Comparison of ENCODE assay signal across 8 mouse cellular contexts in the genomic region with DNA sequence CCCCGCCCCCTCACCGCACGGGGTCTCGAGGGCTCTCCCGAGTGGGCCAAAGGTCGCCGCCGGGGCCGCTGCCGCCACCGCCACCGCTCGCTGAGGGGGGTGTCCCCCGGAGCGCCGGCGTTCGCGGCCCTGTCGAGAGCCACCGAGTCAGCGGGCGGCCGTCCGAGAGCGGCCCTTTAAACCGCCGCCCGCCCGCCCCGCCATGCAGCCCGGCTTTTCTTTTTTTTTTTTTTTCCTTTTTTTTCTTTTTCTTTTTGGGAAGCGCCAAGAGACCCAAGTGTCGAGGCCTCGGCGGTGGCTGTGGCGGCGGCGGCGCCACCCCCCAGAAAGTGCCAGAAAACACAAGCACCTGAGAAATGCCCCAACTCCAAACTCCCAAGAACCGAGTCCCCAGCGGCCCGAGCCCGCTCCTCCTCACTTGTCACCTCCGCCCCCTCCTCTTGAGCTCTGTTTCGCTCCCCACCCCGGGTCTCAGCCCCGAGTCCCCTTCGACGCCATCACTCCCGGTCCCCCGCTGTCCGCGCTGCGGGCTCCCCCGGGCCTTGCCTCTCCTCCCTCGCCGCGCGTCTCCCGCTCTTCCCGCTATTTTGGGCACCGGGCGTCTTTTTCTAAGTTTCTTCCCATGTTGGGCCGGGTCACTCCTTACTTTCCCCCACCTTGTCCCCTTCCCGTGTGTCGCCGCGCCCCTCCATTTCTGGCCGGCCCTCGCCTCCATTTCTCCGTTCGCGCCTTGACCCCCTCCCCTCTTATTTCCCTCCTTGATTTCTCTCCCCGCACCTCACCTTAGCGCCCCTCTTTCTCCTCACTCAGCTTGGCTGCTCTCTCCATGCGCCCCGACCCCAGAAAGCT. TPM values are rescaled to one million over a fixed set of nuclear protein-coding genes. Genes with fewer than 3 reads are reported as not detected.
DNase-seq lines count a peak whose midpoint lies in the region; ATAC-seq and TF ChIP-seq lines count a peak whose summit lies in the region.

No protein-coding gene starts in this region.

- peak overlapping the region; percentile 76 for H3K4me2 ChIP-seq in liver, embryonic 13.5 days
- H3K4me2 ChIP-seq in neural tube, embryonic 14.5 days (ENCODE audit: low read depth, low read length) = peak overlapping the region; percentile 62

- intact Hi-C loops in heart, postnatal 14 days (cut with DNase I) = loop anchor here (2.0 to 5.0 kb wide), 4 partner anchors 63 to 123 kb away; a partner anchor contains a TSS

- peak overlapping the region; percentile 92 for H3K4me3 ChIP-seq in liver, adult 2 months (ENCODE audit: insufficient read depth, low read depth, low read length)
- H3K4me3 ChIP-seq in liver, embryonic 13.5 days (replicated peaks) = peak overlapping the region; percentile 57
- peak overlapping the region; percentile 44 for H3K4me3 ChIP-seq in neural tube, embryonic 14.5 days (ENCODE audit: low read depth, low read length)

- 2% methylated on average over 57 of the region's 78 CpGs for WGBS in liver, adult 2 months
- WGBS in liver, embryonic 13.5 days (ENCODE audit: insufficient replicate concordance) = 18% methylated on average over 74 of the region's 78 CpGs
- WGBS in neural tube, embryonic 14.5 days = 18% methylated on average over 59 of the region's 78 CpGs

- peaks cover 9% of the 10 kb centered on the region for H3K79me2 ChIP-seq in liver, adult 2 months (ENCODE audit: control insufficient read depth, insufficient read depth, low read length)

- no peak for TF ChIP-seq POLR2A in liver, adult 2 months (IDR thresholded peaks at IDR 0.05; ENCODE audit: extremely low read depth, insufficient read depth, low read length)

- H3K9ac ChIP-seq in liver, adult 2 months (ENCODE audit: low read depth, low read length) = peak overlapping the region; percentile 97
- peak overlapping the region; percentile 54 for H3K9ac ChIP-seq in liver, embryonic 13.5 days
- peak overlapping the region; percentile 39; the same call in 1 of the 2 replicates for H3K9ac ChIP-seq in neural tube, embryonic 14.5 days (replicated peaks; ENCODE audit: low read depth, low read length)

- peak overlapping the region; percentile 92 for H3K27ac ChIP-seq in liver, adult 2 months (replicated peaks; ENCODE audit: insufficient read depth, low read depth, low read length)
- H3K27ac ChIP-seq in liver, embryonic 13.5 days = no peak overlapping the region
- no peak overlapping the region for H3K27ac ChIP-seq in neural tube, embryonic 14.5 days (ENCODE audit: low read depth, low read length)

- no peaks in the 10 kb centered on the region for H3K9me3 ChIP-seq in liver, embryonic 13.5 days (replicated peaks)
- no peaks in the 10 kb centered on the region for H3K9me3 ChIP-seq in neural tube, embryonic 14.5 days (ENCODE audit: control insufficient read depth, low read length)

- H3K4me1 ChIP-seq in liver, adult 2 months (ENCODE audit: control insufficient read depth, insufficient read depth, low read length) = peaks cover 4% of the 10 kb centered on the region; the same call in 1 of the 2 replicates
- H3K4me1 ChIP-seq in liver, embryonic 13.5 days (replicated peaks) = peaks cover 6% of the 10 kb centered on the region; the same call in 1 of the 2 replicates
- H3K4me1 ChIP-seq in neural tube, embryonic 14.5 days (ENCODE audit: control insufficient read depth, insufficient read depth, low read length) = no peaks in the 10 kb centered on the region

- TF ChIP-seq CTCF in liver, adult 2 months (IDR thresholded peaks at IDR 0.05; ENCODE audit: low read depth, low read length) = no peak

- H3K27me3 ChIP-seq in liver, adult 2 months (ENCODE audit: control insufficient read depth, insufficient read depth, low read length) = no peaks in the 10 kb centered on the region
- H3K27me3 ChIP-seq in liver, embryonic 13.5 days = peaks cover 52% of the 10 kb centered on the region
- H3K27me3 ChIP-seq in neural tube, embryonic 14.5 days (ENCODE audit: control insufficient read depth, insufficient read depth, low read length) = peaks cover 12% of the 10 kb centered on the region

- DNase-seq in liver, adult 2 months (ENCODE audit: extremely low read depth, low read depth, low spot score) = no peak
- no peak for DNase-seq in liver
- peak; percentile 22 for DNase-seq in cerebellum, adult 9-11 months
- peak; percentile 22 to 27 for DNase-seq in heart, postnatal 14 days
- no peak for DNase-seq in liver, embryonic 13.5 days
- no peak for DNase-seq in left cerebral cortex, adult 18-20 months (ENCODE audit: low spot score in 2 of 2)
- DNase-seq in ovary, postnatal 10 days (ENCODE audit: low spot score) = no peak

- H3K36me3 ChIP-seq in liver, adult 2 months (ENCODE audit: control insufficient read depth, insufficient read depth, low read length) = peaks cover 5% of the 10 kb centered on the region
- no peaks in the 10 kb centered on the region for H3K36me3 ChIP-seq in liver, embryonic 13.5 days
- no peaks in the 10 kb centered on the region for H3K36me3 ChIP-seq in neural tube, embryonic 14.5 days (ENCODE audit: control insufficient read depth, insufficient read depth, low read length)

- peak; percentile 48 for ATAC-seq in liver, embryonic 13.5 days (ENCODE audit: low read depth)
- 0 out of 2 replicates have a peak, but pooled peaks have one; percentile 6 for ATAC-seq in neural tube, embryonic 14.5 days (ENCODE audit: low read depth)

RNA-seq across cellular contexts. Expression of a gene that starts 0.7 kb away (rescaled TPM):
- 158 and 194 TPM in 2 replicates for total RNA-seq in liver, adult 2 months (2014; rRNA removed)
- 56.1 and 103 TPM in 2 replicates for polyA plus RNA-seq in liver, adult 2 months (2012; rRNA removed)
- 100 to 1,000 TPM; 256 to 263 TPM for total RNA-seq in heart, postnatal 14 days (2021)
- polyA plus RNA-seq in liver, embryonic 13.5 days (2015; fragmentation: Nextera tagmentation; extraction: Ambion mirVana) = 10.9 and 13.0 TPM in 2 replicates
- 124 and 132 TPM in 2 replicates for polyA plus RNA-seq in neural tube, embryonic 14.5 days (2014; fragmentation: Nextera tagmentation; extraction: Ambion mirVana)
- total RNA-seq in left cerebral cortex, adult 18-20 months (2021) = 10 to 100 TPM; 78.5 to 97.3 TPM

Comparison
In these comparisons a context has a peak if more than half of its experiments do, and no peak if none do; other contexts are left out.
1. DNase-seq: peak in cerebellum, adult 9-11 months (single experiment) and heart, postnatal 14 days (2 of 2); none in liver, adult 2 months (single experiment), liver (single experiment), liver, embryonic 13.5 days (single experiment), left cerebral cortex, adult 18-20 months (0 of 2) and ovary, postnatal 10 days (single experiment).
2. H3K9ac ChIP-seq: peak in every context shown above with its lines; median percentile 97 in liver, adult 2 months; 54 in liver, embryonic 13.5 days; 39 in neural tube, embryonic 14.5 days.
3. Peak in every context shown above with its lines, with median percentiles within 50 percentile points of each other: H3K4me3 ChIP-seq.